Mouse (Mus musculus) thymus, adult 2 months (tissue): Measurements from ENCODE around the gene Megf8.

Experiments
- CTCF ChIP-seq: fragments of 200-500 bp; IDR thresholded peaks from 2 replicates; pipeline ENCODE4 v1.5.1; 2012; ENCODE audit warnings: mild to moderate bottlenecking, control low read depth, low read length, moderate library complexity, borderline replicate concordance; ENCODE audit not compliant: control insufficient read depth, poor library complexity, insufficient read depth; ENCODE audit errors: extremely low read depth
- POLR2A ChIP-seq: fragments of 200-500 bp; IDR thresholded peaks from 2 replicates; pipeline ENCODE4 v1.6.1; 2012; ENCODE audit warnings: mild to moderate bottlenecking, low read length, control low read depth, moderate library complexity; ENCODE audit not compliant: control insufficient read depth, poor library complexity, insufficient read depth; ENCODE audit errors: extremely low read depth

DNA sequence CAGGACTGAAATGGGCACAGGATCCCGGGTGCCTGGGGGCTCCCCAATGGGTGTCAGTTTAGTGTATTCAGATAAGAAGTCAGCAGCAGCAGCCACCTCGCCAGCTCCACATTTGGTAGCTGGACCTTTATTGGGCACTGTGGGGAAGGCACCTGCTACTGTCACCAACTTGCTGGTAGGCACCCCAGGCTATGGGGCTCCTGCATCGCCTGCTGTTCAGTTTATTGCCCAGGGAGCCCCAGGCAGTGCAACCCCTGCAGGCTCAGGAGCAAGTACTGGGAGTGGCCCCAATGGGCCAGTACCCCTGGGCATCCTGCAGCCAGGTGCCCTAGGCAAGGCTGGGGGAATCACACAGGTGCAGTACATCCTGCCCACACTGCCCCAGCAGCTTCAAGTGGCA is 28.2 kb upstream of the Megf8 start:
- no peak for TF ChIP-seq CTCF
- TF ChIP-seq POLR2A: no peak
